In genomic region chr12:7870004-7870403, GRCm38 (mm10) we compare ENCODE assay signal across 15 mouse cellular contexts.
DNase-seq lines count a peak whose midpoint lies in the region; ATAC-seq and TF ChIP-seq lines count a peak whose summit lies in the region.
"Had no signal": no experiment of that assay in that cellular context is flagged by ENCODE, and none has a peak within 500 bp of the region (broad histone marks: within the 10 kb centered on the region; RNA-seq: fewer than 3 reads in every experiment).

No protein-coding gene starts in this region.

- peak; percentile 78 for DNase-seq in forebrain, embryonic 14.5 days (ENCODE audit: low spot score)
- DNase-seq in kidney, postnatal 0 days (ENCODE audit: low spot score), result peak; percentile 60
- DNase-seq in midbrain, embryonic 14.5 days, result peak; percentile 75
- DNase-seq in midbrain, embryonic 11.5 days (ENCODE audit: low spot score, missing footprints), result no peak
- DNase-seq in retina, embryonic 14.5 days (ENCODE audit: low spot score), result peak; percentile 36
- DNase-seq in urinary bladder, adult 18-20 months (ENCODE audit: low spot score in 2 of 2), result no peak
- DNase-seq: adrenal gland, postnatal 14 days; cerebellum, postnatal 25 days; kidney, postnatal 10 days; layer of hippocampus, postnatal 36 days; right cerebral cortex, adult 18-20 months; thymus, postnatal 36 days had no signal

- no peak overlapping the region for H3K4me2 ChIP-seq in forebrain, embryonic 14.5 days (ENCODE audit: low read length)
- no peak overlapping the region for H3K4me2 ChIP-seq in forebrain, embryonic 13.5 days
- H3K4me2 ChIP-seq in kidney, postnatal 0 days (ENCODE audit: low read length), result no peak overlapping the region
- no peak overlapping the region for H3K4me2 ChIP-seq in kidney, embryonic 16.5 days (replicated peaks; ENCODE audit: low read depth, low read length)
- no peak overlapping the region for H3K4me2 ChIP-seq in midbrain, embryonic 14.5 days (ENCODE audit: low read length)
- no peak overlapping the region for H3K4me2 ChIP-seq in midbrain, embryonic 11.5 days

- WGBS in forebrain, embryonic 14.5 days, result 77% methylated on average over 3 of the region's 3 CpGs
- WGBS in forebrain, embryonic 13.5 days, result 77% methylated on average over 3 of the region's 3 CpGs
- WGBS in kidney, postnatal 0 days, result 56% methylated on average over 3 of the region's 3 CpGs
- WGBS in kidney, embryonic 16.5 days, result 59% methylated on average over 3 of the region's 3 CpGs
- WGBS in midbrain, embryonic 14.5 days, result 68% methylated on average over 3 of the region's 3 CpGs
- 76% methylated on average over 3 of the region's 3 CpGs for WGBS in midbrain, embryonic 11.5 days

- no peaks in the 10 kb centered on the region for H3K27me3 ChIP-seq in forebrain, embryonic 14.5 days (replicated peaks; ENCODE audit: control insufficient read depth, insufficient read depth, low read length)
- no peaks in the 10 kb centered on the region for H3K27me3 ChIP-seq in forebrain, embryonic 13.5 days
- H3K27me3 ChIP-seq in kidney, postnatal 0 days (ENCODE audit: insufficient read depth, low read length), result no peaks in the 10 kb centered on the region
- no peaks in the 10 kb centered on the region for H3K27me3 ChIP-seq in kidney, embryonic 16.5 days (ENCODE audit: insufficient read depth, low read length)
- no peaks in the 10 kb centered on the region for H3K27me3 ChIP-seq in midbrain, embryonic 14.5 days (ENCODE audit: control insufficient read depth, insufficient read depth, low read length)
- no peaks in the 10 kb centered on the region for H3K27me3 ChIP-seq in midbrain, embryonic 11.5 days (ENCODE audit: control insufficient read depth, insufficient read depth, low read length)

- no peaks in the 10 kb centered on the region for H3K36me3 ChIP-seq in forebrain, embryonic 14.5 days (ENCODE audit: control insufficient read depth, insufficient read depth, low read length)
- H3K36me3 ChIP-seq in forebrain, embryonic 13.5 days (ENCODE audit: poor library complexity, severe bottlenecking), result no peaks in the 10 kb centered on the region
- no peaks in the 10 kb centered on the region for H3K36me3 ChIP-seq in kidney, postnatal 0 days (ENCODE audit: insufficient read depth, low read length)
- H3K36me3 ChIP-seq in kidney, embryonic 16.5 days (ENCODE audit: insufficient read depth, low read length), result no peaks in the 10 kb centered on the region
- no peaks in the 10 kb centered on the region for H3K36me3 ChIP-seq in midbrain, embryonic 14.5 days (ENCODE audit: control insufficient read depth, insufficient read depth, low read length)
- H3K36me3 ChIP-seq in midbrain, embryonic 11.5 days (ENCODE audit: control insufficient read depth, insufficient read depth, low read length), result no peaks in the 10 kb centered on the region

- no peak overlapping the region for H3K4me3 ChIP-seq in forebrain, embryonic 14.5 days (ENCODE audit: low read depth, low read length)
- H3K4me3 ChIP-seq in forebrain, embryonic 13.5 days, result no peak overlapping the region
- H3K4me3 ChIP-seq in kidney, postnatal 0 days (replicated peaks; ENCODE audit: low read depth, low read length), result no peak overlapping the region
- no peak overlapping the region for H3K4me3 ChIP-seq in kidney, embryonic 16.5 days (ENCODE audit: low read length)
- H3K4me3 ChIP-seq in midbrain, embryonic 14.5 days (replicated peaks; ENCODE audit: low read depth, low read length), result no peak overlapping the region
- no peak overlapping the region for H3K4me3 ChIP-seq in midbrain, embryonic 11.5 days (ENCODE audit: low read depth, low read length)
- H3K4me3 ChIP-seq: myocyte had no signal

- H3K27ac ChIP-seq in forebrain, embryonic 14.5 days (ENCODE audit: low read depth, low read length), result no peak overlapping the region
- H3K27ac ChIP-seq in forebrain, embryonic 13.5 days, result no peak overlapping the region
- H3K27ac ChIP-seq in kidney, postnatal 0 days, result no peak overlapping the region
- H3K27ac ChIP-seq in kidney, embryonic 16.5 days (ENCODE audit: low read length), result no peak overlapping the region
- no peak overlapping the region for H3K27ac ChIP-seq in midbrain, embryonic 14.5 days (replicated peaks; ENCODE audit: low read depth, low read length)
- H3K27ac ChIP-seq in midbrain, embryonic 11.5 days (ENCODE audit: low read depth, low read length), result no peak overlapping the region

- no peaks in the 10 kb centered on the region for H3K9me3 ChIP-seq in forebrain, embryonic 14.5 days (replicated peaks; ENCODE audit: control insufficient read depth, low read length)
- H3K9me3 ChIP-seq in forebrain, embryonic 13.5 days (replicated peaks), result no peaks in the 10 kb centered on the region
- no peaks in the 10 kb centered on the region for H3K9me3 ChIP-seq in kidney, postnatal 0 days (replicated peaks; ENCODE audit: low read length)
- no peaks in the 10 kb centered on the region for H3K9me3 ChIP-seq in kidney, embryonic 16.5 days (ENCODE audit: low read length)
- H3K9me3 ChIP-seq in midbrain, embryonic 14.5 days (ENCODE audit: control insufficient read depth, low read length), result no peaks in the 10 kb centered on the region
- no peaks in the 10 kb centered on the region for H3K9me3 ChIP-seq in midbrain, embryonic 11.5 days (ENCODE audit: control insufficient read depth, low read length)

- TF ChIP-seq CTCF in kidney, postnatal 0 days (IDR thresholded peaks at IDR 0.05; ENCODE audit: low read depth), result peak; percentile 58

- no peak overlapping the region for H3K9ac ChIP-seq in forebrain, embryonic 14.5 days (ENCODE audit: low read length)
- no peak overlapping the region for H3K9ac ChIP-seq in forebrain, embryonic 13.5 days
- H3K9ac ChIP-seq in kidney, postnatal 0 days (ENCODE audit: low read depth, low read length), result no peak overlapping the region
- H3K9ac ChIP-seq in kidney, embryonic 16.5 days (replicated peaks; ENCODE audit: low read length), result no peak overlapping the region
- H3K9ac ChIP-seq in midbrain, embryonic 14.5 days (replicated peaks; ENCODE audit: low read length), result no peak overlapping the region
- H3K9ac ChIP-seq in midbrain, embryonic 11.5 days (ENCODE audit: low read length), result no peak overlapping the region

- ATAC-seq in forebrain, embryonic 14.5 days, result no peak
- ATAC-seq in forebrain, embryonic 13.5 days, result no peak
- ATAC-seq in kidney, postnatal 0 days (replicated peaks; ENCODE audit: low FRiP score, low read depth), result no peak
- no peak for ATAC-seq in kidney, embryonic 16.5 days (ENCODE audit: low FRiP score, low TSS enrichment)
- ATAC-seq in midbrain, embryonic 14.5 days (ENCODE audit: low FRiP score, low TSS enrichment), result no peak
- no peak for ATAC-seq in midbrain, embryonic 11.5 days (ENCODE audit: low FRiP score)

- no peaks in the 10 kb centered on the region for H3K4me1 ChIP-seq in forebrain, embryonic 14.5 days (ENCODE audit: control insufficient read depth, insufficient read depth, low read length)
- H3K4me1 ChIP-seq in forebrain, embryonic 13.5 days, result no peaks in the 10 kb centered on the region
- no peaks in the 10 kb centered on the region for H3K4me1 ChIP-seq in kidney, postnatal 0 days (replicated peaks; ENCODE audit: insufficient read depth, low read length)
- H3K4me1 ChIP-seq in kidney, embryonic 16.5 days (ENCODE audit: insufficient read depth, low read length), result no peaks in the 10 kb centered on the region
- no peaks in the 10 kb centered on the region for H3K4me1 ChIP-seq in midbrain, embryonic 14.5 days (ENCODE audit: control insufficient read depth, insufficient read depth, low read length)
- H3K4me1 ChIP-seq in midbrain, embryonic 11.5 days (ENCODE audit: control insufficient read depth, insufficient read depth, low read length), result no peaks in the 10 kb centered on the region

Comparison
In these comparisons a context has a peak if more than half of its experiments do, and no peak if none do; other contexts are left out.
1. DNase-seq: peak in forebrain, embryonic 14.5 days (single experiment), kidney, postnatal 0 days (single experiment), midbrain, embryonic 14.5 days (single experiment) and retina, embryonic 14.5 days (single experiment); none in midbrain, embryonic 11.5 days (single experiment) and urinary bladder, adult 18-20 months (0 of 2).